Mouse (Mus musculus) testis, adult 2 months (tissue): ENCODE measurements around the gene Zkscan1. TPM values are rescaled to one million over a fixed set of nuclear protein-coding genes. Genes with fewer than 3 reads are reported as not detected.
"Not testable (repeated sequence)": the region's sequence is repeated elsewhere in the genome, so short reads cannot be mapped to it uniquely, and the experiment has no call there.

Experiments
- H3K27ac ChIP-seq: fragments of 200-500 bp; 2 replicates; pipeline ENCODE4 v1.5.1; 2012; ENCODE audit warnings: low read depth, low read length; ENCODE audit not compliant: control insufficient read depth, insufficient read depth
- H3K27me3 ChIP-seq: fragments of 200-500 bp; 2 replicates; pipeline ENCODE4 v1.6.1; 2012; ENCODE audit warnings: mild to moderate bottlenecking, low read length, moderate library complexity; ENCODE audit not compliant: control insufficient read depth, insufficient read depth
- H3K36me3 ChIP-seq: fragments of 200-500 bp; 2 replicates; pipeline ENCODE4 v1.6.1; 2012; ENCODE audit warnings: mild to moderate bottlenecking, low read length; ENCODE audit not compliant: control insufficient read depth, insufficient read depth
- H3K4me1 ChIP-seq: fragments of 200-500 bp; 2 replicates; pipeline ENCODE4 v1.6.1; 2012; ENCODE audit warnings: low read length; ENCODE audit not compliant: control insufficient read depth, insufficient read depth
- H3K4me3 ChIP-seq: fragments of 200-500 bp; 2 replicates; pipeline ENCODE4 v1.5.1; 2012; ENCODE audit warnings: low read depth, mild to moderate bottlenecking, low read length, moderate library complexity, mixed read lengths; ENCODE audit not compliant: control insufficient read depth
- CTCF ChIP-seq: fragments of 200-500 bp; IDR thresholded peaks from 2 replicates; pipeline ENCODE4 v1.5.1; 2012; ENCODE audit warnings: low read depth, mild to moderate bottlenecking, inconsistent platforms, low read length, moderate library complexity; ENCODE audit not compliant: control insufficient read depth, insufficient read depth, insufficient replicate concordance
- POLR2A ChIP-seq: fragments of 200-500 bp; IDR thresholded peaks from 2 replicates; pipeline ENCODE4 v1.6.1; 2012; ENCODE audit warnings: low read depth, mild to moderate bottlenecking, inconsistent platforms, low read length, moderate library complexity; ENCODE audit not compliant: control insufficient read depth
- polyA plus RNA-seq: library from polyadenylated mRNA; depleted of rRNA; stranded (reverse); fragments of >200 nt; gene quantifications from 2 replicates; pipeline ENCODE4 v1.2.3, GENCODE M21; 2012

Zkscan1 gene
- polyA plus RNA-seq, 1 experiment = 4.0 TPM

DNA sequence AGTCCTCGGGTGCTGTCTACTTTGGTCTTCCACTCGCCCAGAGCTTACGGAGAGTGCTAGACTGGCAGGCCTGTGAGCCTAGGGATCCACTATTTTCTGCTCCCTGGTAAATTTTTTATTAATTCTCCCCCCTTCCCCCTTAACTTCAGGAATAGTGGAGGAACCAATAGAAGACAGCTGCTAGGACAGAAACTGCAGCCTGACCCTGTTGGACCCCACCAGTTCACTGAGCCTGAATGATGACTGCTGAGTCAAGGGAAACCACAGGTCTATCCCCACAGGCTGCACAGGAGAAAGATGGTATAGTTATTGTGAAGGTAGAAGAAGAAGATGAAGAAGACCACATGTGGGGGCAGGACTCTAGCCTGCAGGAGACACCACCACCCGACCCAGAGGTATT is 7.9 kb downstream of the Zkscan1 start:
- H3K4me1 ChIP-seq = no peaks in the 10 kb centered on the region
- no peaks in the 10 kb centered on the region for H3K27me3 ChIP-seq
- no peak for TF ChIP-seq POLR2A
- TF ChIP-seq CTCF = no peak
- H3K4me3 ChIP-seq = no peak overlapping the region
- no peak overlapping the region for H3K27ac ChIP-seq
- peaks cover 4% of the 10 kb centered on the region for H3K36me3 ChIP-seq

DNA sequence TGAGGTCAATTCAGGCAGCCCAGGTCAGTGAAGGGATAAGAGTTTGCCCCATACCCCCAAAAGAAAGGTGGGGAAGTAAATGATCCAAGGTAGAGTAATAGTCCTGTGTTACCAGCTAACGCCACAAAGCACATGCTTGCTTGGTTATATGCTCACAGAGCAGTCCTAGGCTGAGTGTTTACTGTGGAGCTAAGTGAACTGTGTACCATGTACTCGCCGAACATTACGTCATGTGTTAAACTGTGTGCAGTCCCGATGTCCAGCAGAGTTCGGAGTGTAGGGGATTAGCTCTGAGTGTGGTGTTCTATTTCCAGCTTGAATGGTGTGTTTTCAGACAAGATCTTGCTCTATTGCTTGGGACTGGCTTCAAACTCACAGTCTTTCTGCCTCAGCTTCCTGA is 9.6 kb downstream of the Zkscan1 start:
- H3K27me3 ChIP-seq = no peaks in the 10 kb centered on the region
- no peaks in the 10 kb centered on the region for H3K4me1 ChIP-seq
- peaks cover 4% of the 10 kb centered on the region for H3K36me3 ChIP-seq
- H3K27ac ChIP-seq = no peak overlapping the region
- TF ChIP-seq CTCF (no peak), POLR2A (no peak)
- no peak overlapping the region for H3K4me3 ChIP-seq

DNA sequence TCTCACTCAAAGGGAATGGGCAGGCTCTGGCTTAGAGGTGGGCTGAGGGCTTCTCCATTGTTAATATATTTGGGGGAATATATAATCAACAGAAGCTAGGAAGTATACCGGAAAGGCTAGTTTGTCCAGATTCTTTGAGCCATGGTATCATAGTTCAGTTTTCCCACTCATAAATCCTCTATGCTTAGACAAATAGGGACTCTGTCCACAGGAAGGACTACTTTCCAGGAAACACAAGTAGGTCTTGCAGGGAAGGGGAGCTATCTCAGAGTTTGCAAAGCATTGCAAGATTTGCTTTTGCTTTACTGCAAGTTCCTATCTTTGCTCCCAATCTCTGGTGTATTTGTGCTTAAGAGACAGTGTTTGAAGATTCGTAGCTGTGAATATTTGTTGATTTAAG is 20.1 kb downstream of the Zkscan1 start:
- TF ChIP-seq CTCF = no peak
- no peak for TF ChIP-seq POLR2A
- Histone ChIP-seq H3K4me3 (no peak overlapping the region), H3K4me1 (no peaks in the 10 kb centered on the region), H3K27ac (no peak overlapping the region), H3K36me3 (peaks cover 2% of the 10 kb centered on the region; the same call in 1 of the 2 replicates), H3K27me3 (no peaks in the 10 kb centered on the region)

DNA sequence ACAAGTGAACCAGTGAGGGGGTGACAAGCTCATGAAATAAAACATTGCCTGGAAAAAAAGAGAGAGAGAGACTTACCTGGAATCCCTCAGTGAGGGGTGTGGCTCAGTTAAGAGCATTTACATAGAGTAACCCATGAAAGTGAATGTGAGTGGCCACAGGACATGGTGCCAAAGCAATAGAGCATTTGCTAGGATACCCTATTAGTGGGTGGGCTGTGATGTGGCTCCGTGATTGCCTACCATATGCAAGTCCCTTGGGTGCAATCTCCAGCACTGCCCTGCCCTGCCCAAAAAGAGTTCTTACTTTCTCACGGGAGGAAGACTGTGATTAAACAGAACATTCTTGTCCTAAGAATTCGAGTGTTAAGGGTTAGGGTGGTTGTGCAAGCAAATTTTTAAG is 22.2 kb downstream of the Zkscan1 start:
- no peak for TF ChIP-seq POLR2A
- TF ChIP-seq CTCF = no peak

DNA sequence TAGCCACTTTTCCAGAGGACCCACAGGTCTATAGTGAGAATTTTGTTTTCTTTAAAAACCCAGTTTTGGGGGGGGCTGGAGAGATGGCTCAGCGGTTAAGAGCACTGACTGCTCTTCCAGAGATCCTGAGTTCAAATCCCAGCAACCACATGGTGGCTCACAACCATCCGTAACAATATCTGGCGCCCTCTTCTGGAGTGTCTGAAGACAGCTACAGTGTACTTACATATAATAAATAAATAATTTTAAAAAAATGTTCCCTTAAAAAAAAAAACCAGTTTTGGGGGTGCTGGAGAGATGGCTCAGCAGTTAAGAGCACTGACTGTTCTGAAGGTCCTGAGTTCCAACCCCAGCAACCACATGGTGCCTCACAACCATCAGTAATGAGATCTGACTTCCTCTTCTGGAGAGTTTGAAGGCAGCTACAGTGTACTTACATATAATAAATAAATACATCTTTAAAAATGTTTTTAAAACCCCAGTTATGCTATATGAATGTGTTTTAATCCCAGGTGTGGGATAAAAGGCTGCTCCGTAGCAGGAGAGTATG is 25.0 kb downstream of the Zkscan1 start:
- H3K4me1 ChIP-seq, H3K36me3 ChIP-seq, H3K4me3 ChIP-seq, H3K27ac ChIP-seq, H3K27me3 ChIP-seq: not testable (repeated sequence)

More for the DNA sequence above, 22.2 kb downstream of the Zkscan1 start:
- Histone ChIP-seq H3K27ac (no peak overlapping the region), H3K36me3 (no peaks in the 10 kb centered on the region), H3K4me1 (no peaks in the 10 kb centered on the region), H3K27me3 (no peaks in the 10 kb centered on the region), H3K4me3 (no peak overlapping the region)

DNA sequence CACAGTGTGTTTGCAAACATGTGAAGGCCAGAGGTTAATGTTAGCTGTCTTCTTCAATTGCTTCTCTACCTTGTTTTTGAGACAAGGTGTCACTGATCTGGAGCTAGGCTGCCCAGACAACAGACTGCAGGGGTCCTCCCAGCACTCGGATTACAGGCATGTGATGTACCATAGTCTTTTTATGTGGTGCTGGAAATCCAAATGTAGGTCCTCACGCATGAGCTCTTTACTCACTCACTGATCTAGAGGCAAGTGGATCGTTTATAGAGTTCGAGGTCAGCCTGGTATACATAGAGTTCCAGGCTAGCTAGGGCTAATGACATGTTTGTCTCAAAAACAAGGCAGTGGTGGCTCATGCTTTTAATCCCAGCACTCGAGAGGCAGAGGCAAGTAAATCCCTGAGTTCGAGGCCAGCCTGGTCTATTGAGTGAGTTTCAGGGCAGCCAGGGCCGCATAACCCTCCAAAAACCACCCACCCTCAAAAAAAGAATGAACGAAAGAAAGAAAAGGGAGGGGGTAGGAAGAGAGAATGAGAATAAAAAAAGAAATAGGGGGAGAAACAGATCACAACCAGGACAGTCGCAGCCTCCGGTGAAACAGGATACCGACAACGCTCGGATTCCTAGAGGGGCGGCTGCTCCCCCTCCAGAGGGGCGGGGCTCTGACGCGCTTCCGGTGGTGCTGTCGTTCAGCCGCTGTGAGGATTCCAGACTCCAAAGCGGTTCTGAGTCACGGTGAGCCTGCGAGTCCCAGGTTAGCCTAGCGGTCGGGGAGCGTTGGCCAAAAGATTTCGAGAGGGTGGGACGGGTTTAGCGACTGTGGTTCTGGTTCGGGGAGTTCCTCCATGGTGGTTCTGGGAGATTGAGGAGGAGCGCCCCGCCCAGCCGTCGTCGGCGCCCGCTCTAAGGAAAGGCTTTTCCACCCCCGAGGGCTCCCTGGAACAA is 31.6 kb downstream of the Zkscan1 start, which contains the start of gene Zscan21:
Gene Zscan21, plus strand, starts transcription at position 649 of the 944 bp plus-strand sequence.
- Histone ChIP-seq H3K4me3 (peak within 1 kb of the TSS; percentile 100), H3K36me3 (no peaks in the 10 kb centered on the region)
- TF ChIP-seq CTCF (no peak), POLR2A (peak; percentile 99)

DNA sequence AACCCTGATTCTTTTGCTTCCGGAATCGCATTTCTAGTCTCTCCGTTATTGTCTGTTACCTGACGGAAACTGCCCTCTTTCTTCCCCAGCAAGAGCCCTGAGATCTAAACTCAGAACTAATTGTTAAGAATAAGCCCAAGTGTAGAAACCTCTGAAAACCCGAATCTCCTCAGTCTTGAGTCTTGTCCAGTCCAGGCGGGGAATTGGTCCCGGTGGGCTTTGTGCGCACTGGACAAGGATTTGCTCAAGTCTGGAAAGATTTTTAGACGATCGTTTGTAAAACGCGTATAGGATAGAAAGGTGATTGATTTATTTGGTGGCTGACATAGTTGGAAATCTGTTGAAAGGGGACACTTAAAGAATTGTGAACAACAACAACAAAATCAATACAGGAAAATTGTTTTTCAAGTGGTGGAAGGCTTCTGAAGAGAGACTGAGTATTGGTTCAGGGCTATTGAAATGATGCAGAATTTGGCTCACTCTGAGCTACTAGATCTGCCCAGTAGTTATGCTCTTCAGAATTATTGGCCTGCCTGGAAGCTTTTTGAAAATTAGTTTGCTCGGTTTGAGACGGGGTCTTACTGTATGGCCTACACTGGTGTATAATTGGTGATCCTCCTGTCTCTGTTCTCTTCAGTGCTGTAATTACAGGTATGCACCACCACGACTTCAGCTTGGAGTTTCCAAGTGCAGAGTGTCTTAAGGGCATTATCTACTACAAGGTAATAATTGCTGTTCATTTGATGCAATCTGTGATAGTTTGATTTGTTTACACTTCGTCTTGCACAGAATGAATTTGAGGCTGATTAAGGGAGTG is 32.5 kb downstream of the Zkscan1 start:
- Histone ChIP-seq H3K27me3 (no peaks in the 10 kb centered on the region), H3K4me1 (no peaks in the 10 kb centered on the region; the same call in 1 of the 2 replicates), H3K27ac (peak overlapping the region; percentile 95), H3K36me3 (no peaks in the 10 kb centered on the region), H3K4me3 (peak overlapping the region; percentile 100)
- TF ChIP-seq POLR2A (no peak), CTCF (no peak)

More for the DNA sequence above, 31.6 kb downstream of the Zkscan1 start, which contains the start of gene Zscan21:
- Histone ChIP-seq H3K27ac (peak within 1 kb of the TSS; percentile 95), H3K4me1 (no peaks in the 10 kb centered on the region; the same call in 1 of the 2 replicates), H3K27me3 (no peaks in the 10 kb centered on the region)
